Mouse (Mus musculus) embryonic facial prominence, embryonic 14.5 days (tissue): ENCODE results near the gene Acot13. TPM values are rescaled to one million over a fixed set of nuclear protein-coding genes. Genes with fewer than 3 reads are reported as not detected.
"Not testable (repeated sequence)": the region's sequence is repeated elsewhere in the genome, so short reads cannot be mapped to it uniquely, and the experiment has no call there.

Experiments
- ATAC-seq: fragments of 200-750 bp; cut with Nextera tagmentation; 2 replicates; pipeline ENCODE4 v1.8.0; 2017; ENCODE audit warnings: low read depth, moderate number of reproducible peaks, moderate TSS enrichment
- DNase-seq: peaks from one replicate; pipeline ENCODE4 v3.0.0-alpha.2; 2015; ENCODE audit warnings: low spot score
- H3K27ac ChIP-seq: fragments of 300-500 bp; sonication (generic); replicated peaks from 2 replicates; pipeline ENCODE4 v1.5.1; 2014; ENCODE audit warnings: low read depth, mild to moderate bottlenecking, low read length, moderate library complexity
- H3K27me3 ChIP-seq: fragments of 300-500 bp; sonication (generic); replicated peaks from 2 replicates; pipeline ENCODE4 v1.6.1; 2014; ENCODE audit warnings: low read length; ENCODE audit not compliant: control insufficient read depth, insufficient read depth
- H3K36me3 ChIP-seq: fragments of 300-500 bp; sonication (generic); 2 replicates; pipeline ENCODE4 v1.6.1; 2014; ENCODE audit warnings: low read length, mixed read lengths; ENCODE audit not compliant: control insufficient read depth, insufficient read depth
- H3K4me1 ChIP-seq: fragments of 300-500 bp; sonication (generic); 2 replicates; pipeline ENCODE4 v1.6.1; 2014; ENCODE audit warnings: antibody characterized with exemption, low read length; ENCODE audit not compliant: control insufficient read depth, insufficient read depth
- H3K4me2 ChIP-seq: fragments of 300-500 bp; sonication (generic); 2 replicates; pipeline ENCODE4 v1.6.1; 2014; ENCODE audit warnings: low read depth, mild to moderate bottlenecking, low read length, moderate library complexity, mixed read lengths
- H3K4me3 ChIP-seq: fragments of 300-500 bp; sonication (generic); 2 replicates; pipeline ENCODE4 v1.5.1; 2014; ENCODE audit warnings: low read depth, mild to moderate bottlenecking, low read length
- H3K9ac ChIP-seq: fragments of 300-500 bp; sonication (generic); 2 replicates; pipeline ENCODE4 v1.6.1; 2014; ENCODE audit warnings: low read depth, mild to moderate bottlenecking, low read length, moderate library complexity, mixed read lengths
- H3K9me3 ChIP-seq: fragments of 300-500 bp; sonication (generic); 2 replicates; pipeline ENCODE4 v1.6.1; 2016; ENCODE audit warnings: low read length; ENCODE audit not compliant: control insufficient read depth
- WGBS: fragments of 180-500 bp; shearing (Covaris S2); extraction: QIAGEN DNeasy Blood & Tissue Kit; methylation state at CpG from one replicate; pipeline ENCODE4 v1.1.7; 2014; 5-methylcytosine and 5-hydroxymethylcytosine counted together
- polyA plus RNA-seq: library from polyadenylated mRNA; unstranded; fragments of >200 nt; fragmentation: Nextera tagmentation; extraction: Ambion mirVana; gene quantifications from 2 replicates; pipeline ENCODE4 v1.2.1, GENCODE M21; 2014

Gene Acot13
- polyA plus RNA-seq, 1 experiment from 2014 or later, result 77.0 TPM

- peaks cover 37% of the 10 kb centered on the region for H3K36me3 ChIP-seq
- ATAC-seq (no peak), DNase-seq (no peak)
- H3K9me3 ChIP-seq, result no peaks in the 10 kb centered on the region
- H3K4me3 ChIP-seq, result no peak overlapping the region
- H3K27ac ChIP-seq, result no peak overlapping the region
- peaks cover 3% of the 10 kb centered on the region; the same call in 1 of the 2 replicates for H3K4me1 ChIP-seq
- H3K4me2 ChIP-seq, result no peak overlapping the region
- no peak overlapping the region for H3K9ac ChIP-seq
- WGBS, result 73% methylated on average over 3 of the region's 3 CpGs
- no peaks in the 10 kb centered on the region for H3K27me3 ChIP-seq
Observed at GRCm38 (mm10) chr13:24839831-24840230, 8.5 kb upstream of the Acot13 start.

- not testable (repeated sequence) for H3K4me1 ChIP-seq, H3K27me3 ChIP-seq, ATAC-seq, H3K9me3 ChIP-seq, DNase-seq, H3K4me2 ChIP-seq, H3K4me3 ChIP-seq, H3K27ac ChIP-seq, H3K9ac ChIP-seq
- peaks cover 37% of the 10 kb centered on the region for H3K36me3 ChIP-seq
- WGBS, result 91% methylated on average over 8 of the region's 8 CpGs
Observed at GRCm38 (mm10) chr13:24837765-24838164, 6.4 kb upstream of the Acot13 start.

GRCm38 (mm10) chr13:24832811-24833155 lies 1.4 kb upstream of the Acot13 start:
- Histone ChIP-seq H3K27ac (0 out of 2 replicates have a peak overlapping the region, but pooled peaks have one; percentile 39), H3K4me3 (peak overlapping the region; percentile 97), H3K9ac (peak overlapping the region; percentile 95), H3K4me2 (peak overlapping the region; percentile 77), H3K27me3 (no peaks in the 10 kb centered on the region), H3K9me3 (no peaks in the 10 kb centered on the region), H3K36me3 (peaks cover 8% of the 10 kb centered on the region; the same call in 1 of the 2 replicates), H3K4me1 (peaks cover 10% of the 10 kb centered on the region)
- DNase-seq (no peak), ATAC-seq (no peak)
- 44% methylated on average over 2 of the region's 2 CpGs for WGBS

GRCm38 (mm10) chr13:24832131-24832810 lies 931 bp upstream of the Acot13 start:
- peak overlapping the region; percentile 92 for H3K27ac ChIP-seq
- H3K27me3 ChIP-seq, result no peaks in the 10 kb centered on the region
- WGBS, result 5% methylated on average over 14 of the region's 21 CpGs
- DNase-seq (no peak), ATAC-seq (no peak)
- H3K36me3 ChIP-seq, result peaks cover 5% of the 10 kb centered on the region; the same call in 1 of the 2 replicates
- H3K9me3 ChIP-seq, result no peaks in the 10 kb centered on the region
- peak overlapping the region; percentile 97 for H3K4me3 ChIP-seq
- peaks cover 10% of the 10 kb centered on the region for H3K4me1 ChIP-seq
- H3K4me2 ChIP-seq, result peak overlapping the region; percentile 77
- peak overlapping the region; percentile 95 for H3K9ac ChIP-seq

GRCm38 (mm10) chr13:24830756-24831352 lies 486 bp downstream of the Acot13 start:
- ATAC-seq, result no peak

GRCm38 (mm10) chr13:24826116-24826515 lies 5.2 kb downstream of the Acot13 start:
- Histone ChIP-seq H3K4me2 (no peak overlapping the region), H3K27me3 (no peaks in the 10 kb centered on the region), H3K9ac (no peak overlapping the region), H3K4me3 (no peak overlapping the region), H3K9me3 (no peaks in the 10 kb centered on the region), H3K36me3 (no peaks in the 10 kb centered on the region), H3K27ac (no peak overlapping the region), H3K4me1 (no peaks in the 10 kb centered on the region)
- no peak for ATAC-seq
- WGBS, result 77% methylated on average over 7 of the region's 7 CpGs
- DNase-seq, result no peak

More at GRCm38 (mm10) chr13:24830756-24831352, 486 bp downstream of the Acot13 start:
- Histone ChIP-seq H3K27ac (peak overlapping the region; percentile 59), H3K4me2 (peak overlapping the region; percentile 77), H3K9ac (peak overlapping the region; percentile 95), H3K27me3 (no peaks in the 10 kb centered on the region), H3K36me3 (no peaks in the 10 kb centered on the region), H3K4me1 (peaks cover 10% of the 10 kb centered on the region), H3K9me3 (no peaks in the 10 kb centered on the region), H3K4me3 (peak overlapping the region; percentile 97)
- WGBS, result 2% methylated on average over 20 of the region's 20 CpGs
- DNase-seq, result no peak

GRCm38 (mm10) chr13:24825587-24825986 lies 5.8 kb downstream of the Acot13 start:
- 76% methylated on average over 4 of the region's 4 CpGs for WGBS

GRCm38 (mm10) chr13:24824647-24825046 lies 6.7 kb downstream of the Acot13 start:
- no peak for ATAC-seq
- Histone ChIP-seq H3K4me1 (no peaks in the 10 kb centered on the region), H3K36me3 (no peaks in the 10 kb centered on the region), H3K9ac (no peak overlapping the region), H3K9me3 (no peaks in the 10 kb centered on the region), H3K27me3 (no peaks in the 10 kb centered on the region), H3K4me2 (no peak overlapping the region), H3K4me3 (no peak overlapping the region), H3K27ac (no peak overlapping the region)
- no peak for DNase-seq
- 85% methylated on average over 4 of the region's 4 CpGs for WGBS

More at GRCm38 (mm10) chr13:24825587-24825986, 5.8 kb downstream of the Acot13 start:
- ATAC-seq (no peak), DNase-seq (no peak)
- Histone ChIP-seq H3K36me3 (no peaks in the 10 kb centered on the region), H3K4me1 (no peaks in the 10 kb centered on the region), H3K9ac (no peak overlapping the region), H3K9me3 (no peaks in the 10 kb centered on the region), H3K27me3 (no peaks in the 10 kb centered on the region), H3K4me2 (no peak overlapping the region), H3K4me3 (no peak overlapping the region), H3K27ac (no peak overlapping the region)
